Mouse (Mus musculus) bone marrow, adult 2 months (tissue): ENCODE measurements around the gene Wnt3.

Experiments
- CTCF ChIP-seq: fragments of 200-500 bp; IDR thresholded peaks from 2 replicates; pipeline ENCODE4 v1.5.1; 2011; ENCODE audit warnings: low read length, control low read depth; ENCODE audit not compliant: control insufficient read depth, insufficient read depth
- POLR2A ChIP-seq: fragments of 200-500 bp; IDR thresholded peaks from 2 replicates; pipeline ENCODE4 v1.6.1; 2011; ENCODE audit warnings: low read depth, mild to moderate bottlenecking, control low read depth, low read length, borderline replicate concordance; ENCODE audit not compliant: control insufficient read depth

DNA sequence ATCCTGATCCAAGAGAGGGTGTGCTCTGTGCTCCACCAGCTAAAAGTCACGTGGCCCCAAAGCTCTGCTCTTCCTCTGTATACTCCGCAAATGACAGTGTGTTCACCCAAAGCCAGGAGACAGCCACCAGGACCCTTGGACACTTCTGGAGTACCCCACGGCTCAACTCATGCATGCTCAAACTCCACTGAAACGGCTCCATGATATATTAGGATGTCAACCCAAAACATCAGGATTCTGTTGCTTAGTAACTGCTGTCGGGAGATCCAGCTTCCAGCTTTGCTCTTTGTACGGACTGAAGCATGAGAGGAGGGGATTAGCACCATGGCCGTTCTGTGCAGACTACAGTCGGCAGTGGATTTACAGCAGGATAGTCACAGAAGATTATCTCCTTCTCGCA is 80.3 kb downstream of the Wnt3 start:
- TF ChIP-seq CTCF (no peak), POLR2A (no peak)
